Mouse (Mus musculus) cortical plate, adult 2 months (tissue): ENCODE measurements at regions not wholly inside any gene's neighbourhood (a gene's known extent, or its start where the extent isn't known, plus 50 kb on each side); places are given as distances from the start of the nearest gene placed in this dataset.

ENCODE experiments used
- CTCF ChIP-seq: fragments of 200-500 bp; IDR thresholded peaks from 2 replicates; pipeline ENCODE4 v1.5.1; 2011; ENCODE audit warnings: mild to moderate bottlenecking, control low read depth, low read length; ENCODE audit not compliant: insufficient read depth; ENCODE audit errors: extremely low read depth
- POLR2A ChIP-seq: fragments of 200-500 bp; IDR thresholded peaks from 2 replicates; pipeline ENCODE4 v1.6.1; 2011; ENCODE audit warnings: mild to moderate bottlenecking, low read length, control low read depth; ENCODE audit not compliant: insufficient read depth; ENCODE audit errors: extremely low read depth

DNA sequence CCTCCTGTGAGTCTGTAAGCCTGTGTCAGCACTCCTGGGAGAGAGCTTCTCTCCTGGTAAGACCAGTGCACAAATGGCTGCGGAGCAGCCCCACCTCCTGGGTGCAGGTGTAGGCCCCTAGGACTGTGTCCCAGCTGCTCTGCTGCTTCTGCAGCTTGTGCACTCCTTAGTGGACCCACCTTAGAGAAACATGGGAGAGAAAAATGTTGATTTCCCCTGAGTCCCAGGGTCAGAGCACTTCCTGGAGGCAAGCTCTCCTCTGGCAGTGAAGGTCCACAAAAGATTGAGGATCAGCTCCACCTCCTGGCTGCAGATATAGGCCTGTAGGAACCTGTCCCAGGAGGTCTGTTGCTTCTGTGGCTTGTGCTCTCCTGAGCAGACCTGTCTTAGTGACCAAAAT, 81.5 kb upstream of the Grin3a start:
- TF ChIP-seq POLR2A, result no peak
- no peak for TF ChIP-seq CTCF
